Mouse (Mus musculus) MEL (cell line): ENCODE measurements around the gene Spata7. TPM values are rescaled to one million over a fixed set of nuclear protein-coding genes. Genes with fewer than 3 reads are reported as not detected.

ENCODE experiments used
- DNase-seq: peaks from one replicate; pipeline ENCODE4 v3.0.0; 2011; ENCODE audit warnings: low read depth, low spot score
- H3K27ac ChIP-seq: 2 replicates; pipeline ENCODE4 v1.5.1; 2012; ENCODE audit warnings: low read depth, mild to moderate bottlenecking, control low read depth, low read length, moderate library complexity; ENCODE audit not compliant: control insufficient read depth
- H3K27me3 ChIP-seq, 2 experiments: fragments of 150-350 bp in 1 of 2; sonication (generic) in 1 of 2; 2 replicates each; pipeline ENCODE4 v1.6.1; 2012; ENCODE audit warnings: low read length in 2 of 2, mild to moderate bottlenecking in 2 of 2, improper control_type of control experiment in 1 of 2, moderate library complexity in 1 of 2; ENCODE audit not compliant: insufficient read depth in 2 of 2, control insufficient read depth in 1 of 2
- H3K36me3 ChIP-seq, 2 experiments: 2 replicates each; pipeline ENCODE4 v1.6.1; 2012 to 2014; ENCODE audit warnings: low read length in 2 of 2, improper control_type of control experiment in 1 of 2, inconsistent platforms in 1 of 2, mild to moderate bottlenecking in 1 of 2; ENCODE audit not compliant: insufficient read depth in 2 of 2, control insufficient read depth in 1 of 2
- H3K4me1 ChIP-seq, 2 experiments: fragments of 150-350 bp in 1 of 2; sonication (generic) in 1 of 2; 2 replicates each; pipeline ENCODE4 v1.6.1; 2012; ENCODE audit warnings: low read length in 2 of 2, improper control_type of control experiment in 1 of 2, mild to moderate bottlenecking in 1 of 2; ENCODE audit not compliant: insufficient read depth in 2 of 2, control insufficient read depth in 1 of 2
- H3K4me3 ChIP-seq, 2 experiments: fragments of 150-350 bp in 1 of 2; sonication (generic) in 1 of 2; 2 replicates each; pipeline ENCODE4 v1.5.1; 2012; ENCODE audit warnings: low read depth in 2 of 2, low read length in 2 of 2, mild to moderate bottlenecking in 2 of 2, moderate library complexity in 2 of 2, control low read depth in 1 of 2, improper control_type of control experiment in 1 of 2; ENCODE audit not compliant: control insufficient read depth in 1 of 2, insufficient read depth in 1 of 2
- H3K79me2 ChIP-seq: 2 replicates; pipeline ENCODE4 v1.6.1; 2012; ENCODE audit warnings: mild to moderate bottlenecking, low read length, moderate library complexity; ENCODE audit not compliant: control insufficient read depth, poor library complexity, insufficient read depth
- H3K9ac ChIP-seq: 2 replicates; pipeline ENCODE4 v1.6.1; 2012; ENCODE audit warnings: low read depth, mild to moderate bottlenecking, control low read depth, low read length, moderate library complexity; ENCODE audit not compliant: control insufficient read depth, poor library complexity, severe bottlenecking
- H3K9me3 ChIP-seq: fragments of 150-350 bp; sonication (generic); replicated peaks from 2 replicates; pipeline ENCODE4 v1.6.1; 2012; ENCODE audit warnings: mild to moderate bottlenecking, low read length, improper control_type of control experiment, moderate library complexity; ENCODE audit not compliant: insufficient read depth
- CHD2 ChIP-seq: IDR thresholded peaks from 2 replicates; pipeline ENCODE4 v1.6.1; 2011; ENCODE audit warnings: low read length, improper control_type of control experiment
- E2F4 ChIP-seq: IDR thresholded peaks from 2 replicates; pipeline ENCODE4 v1.6.1; 2011; ENCODE audit warnings: low read depth, low read length, improper control_type of control experiment, borderline replicate concordance
- ELF1 ChIP-seq: IDR thresholded peaks from 2 replicates; pipeline ENCODE4 v1.6.1; 2014; ENCODE audit warnings: low read depth, mild to moderate bottlenecking, inconsistent platforms, low read length, improper control_type of control experiment, moderate library complexity
- EP300 ChIP-seq, 2 experiments: IDR thresholded peaks; 2 replicates each; pipeline ENCODE4 v1.6.1; 2011; ENCODE audit warnings: improper control_type of control experiment in 2 of 2, low read length in 2 of 2, low read depth in 1 of 2, mild to moderate bottlenecking in 1 of 2
- ETS1 ChIP-seq: IDR thresholded peaks from 2 replicates; pipeline ENCODE4 v1.6.1; 2012; ENCODE audit warnings: low read depth, mild to moderate bottlenecking, inconsistent platforms, low read length, improper control_type of control experiment, moderate library complexity
- GABPA ChIP-seq: IDR thresholded peaks from 2 replicates; pipeline ENCODE4 v1.6.1; 2012; ENCODE audit warnings: low read depth, mild to moderate bottlenecking, inconsistent platforms, low read length, improper control_type of control experiment, moderate library complexity
- GATA1 ChIP-seq: IDR thresholded peaks from 2 replicates; pipeline ENCODE4 v1.6.1; 2011; ENCODE audit warnings: low read depth, low read length, improper control_type of control experiment
- HCFC1 ChIP-seq: IDR thresholded peaks from 2 replicates; pipeline ENCODE4 v1.6.1; 2012; ENCODE audit warnings: low read depth, mild to moderate bottlenecking, inconsistent platforms, low read length, improper control_type of control experiment, moderate library complexity
- JUND ChIP-seq: IDR thresholded peaks from 2 replicates; pipeline ENCODE4 v1.6.1; 2011; ENCODE audit warnings: low read depth, mild to moderate bottlenecking, improper control_type of control experiment, low read length
- MEF2A ChIP-seq: IDR thresholded peaks from 2 replicates; pipeline ENCODE4 v1.6.1; 2014; ENCODE audit warnings: low read depth, mild to moderate bottlenecking, inconsistent platforms, low read length, improper control_type of control experiment; ENCODE audit not compliant: poor library complexity, insufficient replicate concordance, severe bottlenecking; ENCODE audit errors: extremely low read depth
- MYB ChIP-seq: IDR thresholded peaks from 2 replicates; pipeline ENCODE4 v1.6.1; 2011; ENCODE audit warnings: mild to moderate bottlenecking, low read depth, low read length, improper control_type of control experiment
- MYC ChIP-seq: IDR thresholded peaks from 2 replicates; pipeline ENCODE4 v1.6.1; 2011; ENCODE audit warnings: low read depth, mild to moderate bottlenecking, low read length, improper control_type of control experiment, moderate library complexity
- NELFE ChIP-seq: IDR thresholded peaks from 2 replicates; pipeline ENCODE4 v1.6.1; 2011; ENCODE audit warnings: low read depth, low read length, improper control_type of control experiment
- NRF1 ChIP-seq: IDR thresholded peaks from 2 replicates; pipeline ENCODE4 v1.6.1; 2014; ENCODE audit warnings: low read depth, mild to moderate bottlenecking, inconsistent platforms, low read length, improper control_type of control experiment, moderate library complexity; ENCODE audit not compliant: poor library complexity, insufficient read depth, severe bottlenecking
- POLR2A ChIP-seq, 2 experiments: IDR thresholded peaks; 2 replicates each; pipeline ENCODE4 v1.6.1; 2011 to 2012; ENCODE audit warnings: low read length in 2 of 2, mild to moderate bottlenecking in 2 of 2, control low read depth in 1 of 2, improper control_type of control experiment in 1 of 2, low read depth in 1 of 2, moderate library complexity in 1 of 2; ENCODE audit not compliant: control insufficient read depth in 1 of 2, insufficient read depth in 1 of 2, poor library complexity in 1 of 2
- POLR2AphosphoS5 ChIP-seq: IDR thresholded peaks from 2 replicates; pipeline ENCODE4 v1.6.1; 2012; ENCODE audit warnings: low read depth, borderline replicate concordance, mild to moderate bottlenecking, inconsistent platforms, low read length, moderate library complexity, mixed read lengths
- RAD21 ChIP-seq: IDR thresholded peaks from 2 replicates; pipeline ENCODE4 v1.6.1; 2011; ENCODE audit warnings: mild to moderate bottlenecking, low read depth, low read length, improper control_type of control experiment
- RCOR1 ChIP-seq: IDR thresholded peaks from 2 replicates; pipeline ENCODE4 v1.6.1; 2012; ENCODE audit warnings: low read depth, mild to moderate bottlenecking, inconsistent platforms, low read length, improper control_type of control experiment
- SIN3A ChIP-seq: IDR thresholded peaks from 2 replicates; pipeline ENCODE4 v1.6.1; 2012; ENCODE audit warnings: low read length, improper control_type of control experiment, inconsistent platforms
- TAL1 ChIP-seq: IDR thresholded peaks from 2 replicates; pipeline ENCODE4 v1.6.1; 2012; ENCODE audit warnings: mild to moderate bottlenecking, inconsistent platforms, low read length, moderate library complexity, mixed read lengths
- UBTF ChIP-seq: IDR thresholded peaks from 2 replicates; pipeline ENCODE4 v1.6.1; 2012; ENCODE audit warnings: low read depth, mild to moderate bottlenecking, inconsistent platforms, low read length, improper control_type of control experiment, moderate library complexity, borderline replicate concordance; ENCODE audit not compliant: insufficient read depth
- USF1 ChIP-seq: IDR thresholded peaks from 2 replicates; pipeline ENCODE4 v1.6.1; 2014; ENCODE audit warnings: low read depth, mild to moderate bottlenecking, inconsistent platforms, low read length, improper control_type of control experiment, moderate library complexity
- USF2 ChIP-seq, 2 experiments: IDR thresholded peaks; 2 replicates each; pipeline ENCODE4 v1.6.1; 2011 to 2012; ENCODE audit warnings: improper control_type of control experiment in 2 of 2, low read length in 2 of 2, borderline replicate concordance in 1 of 2, inconsistent platforms in 1 of 2, low read depth in 1 of 2, mild to moderate bottlenecking in 1 of 2; ENCODE audit not compliant: insufficient read depth in 1 of 2
- ZC3H11A ChIP-seq: IDR thresholded peaks from 2 replicates; pipeline ENCODE4 v1.6.1; 2012; ENCODE audit warnings: low read depth, mild to moderate bottlenecking, inconsistent platforms, low read length, improper control_type of control experiment
- ZMIZ1 ChIP-seq: IDR thresholded peaks from 2 replicates; pipeline ENCODE4 v1.6.1; 2012; ENCODE audit warnings: low read depth, mild to moderate bottlenecking, inconsistent platforms, low read length, improper control_type of control experiment, moderate library complexity
- ZNF384 ChIP-seq: IDR thresholded peaks from 2 replicates; pipeline ENCODE4 v1.6.1; 2012; ENCODE audit warnings: low read depth, mild to moderate bottlenecking, inconsistent platforms, low read length, improper control_type of control experiment
- polyA plus RNA-seq, 2 experiments: library from polyadenylated mRNA; stranded (reverse) in 1 of 2; unstranded in 1 of 2; fragments of >175 nt in 1 of 2; fragments of >200 nt in 1 of 2; gene quantifications; 2 replicates each; pipeline versions ENCODE4 v1.2.1 to v1.2.4; 2012; ENCODE audit warnings: low replicate concordance in 2 of 2, low read depth in 1 of 2; ENCODE audit not compliant: insufficient read length in 2 of 2, insufficient read depth in 1 of 2, missing spikeins in 1 of 2
- total RNA-seq: library from RNA; depleted of rRNA; stranded (reverse); fragments of 300-350 nt; gene quantifications from 2 replicates; pipeline ENCODE4 v1.2.3, GENCODE M21; 2012

Gene Spata7
- total and polyA plus RNA-seq, 3 experiments, result 4.0 to 5.5 TPM; not detected in 1

DNA sequence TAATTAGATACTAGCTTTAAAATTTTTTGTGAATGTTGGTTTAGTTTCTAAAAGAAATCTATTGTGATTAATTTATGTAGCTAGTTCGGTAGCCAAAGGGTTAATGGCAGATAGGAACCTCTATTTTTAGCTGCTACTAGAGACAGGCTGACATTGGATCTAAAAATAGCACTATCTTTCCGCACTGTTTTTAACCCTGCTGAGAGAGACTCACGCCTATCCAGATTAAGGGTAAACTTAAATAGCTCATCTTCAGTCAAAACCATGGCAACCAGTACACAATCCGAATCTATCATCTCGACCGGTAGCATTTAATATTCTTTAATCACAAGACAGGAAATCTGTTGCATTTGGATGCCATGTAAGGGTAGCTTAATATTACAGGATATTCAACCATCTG, 25.8 kb upstream of the Spata7 start:
- no peak for DNase-seq
- no peaks in the 10 kb centered on the region for H3K79me2 ChIP-seq
- H3K27me3 ChIP-seq, result no peaks in the 10 kb centered on the region
- no peaks in the 10 kb centered on the region for H3K9me3 ChIP-seq
- no peaks in the 10 kb centered on the region for H3K36me3 ChIP-seq
- H3K27ac ChIP-seq, result no peak overlapping the region
- TF ChIP-seq NELFE (no peak), USF2 (IDR thresholded peaks at IDR 0.05; ENCODE audit: borderline replicate concordance in 1 of 2, insufficient read depth in 1 of 2, low read depth in 1 of 2, low read length in 2 of 2) (no peak), UBTF (no peak), MEF2A (no peak), MYB (no peak), SIN3A (no peak), ZMIZ1 (no peak), POLR2A (IDR thresholded peaks at IDR 0.05; ENCODE audit: control insufficient read depth in 1 of 2, insufficient read depth in 1 of 2, low read depth in 1 of 2, low read length in 2 of 2, poor library complexity in 1 of 2) (no peak), MYC (no peak), ETS1 (no peak), NRF1 (no peak), HCFC1 (no peak), GABPA (no peak), EP300 (IDR thresholded peaks at IDR 0.05; ENCODE audit: low read depth in 1 of 2, low read length in 2 of 2) (no peak)
- no peak overlapping the region for H3K4me3 ChIP-seq
- H3K4me1 ChIP-seq, result no peaks in the 10 kb centered on the region
- H3K9ac ChIP-seq, result no peak overlapping the region

DNA sequence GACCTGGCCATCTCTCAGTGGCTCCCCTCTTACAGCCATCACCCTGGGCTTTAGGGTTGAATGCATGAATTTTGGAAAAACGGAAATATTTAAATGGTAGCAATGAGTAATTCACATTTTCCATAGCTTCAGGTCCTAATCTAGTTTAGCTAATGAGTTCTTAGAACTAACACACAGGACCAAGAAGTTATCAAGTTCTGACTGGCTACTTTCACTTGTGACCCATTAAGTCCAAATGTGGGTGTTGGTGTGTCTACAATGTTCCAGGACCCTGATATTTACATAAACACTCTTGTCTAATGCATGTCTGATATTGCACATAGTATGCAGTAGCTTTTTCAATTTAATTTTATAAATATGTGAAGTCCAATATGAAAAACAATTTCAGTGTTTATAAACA, 22.7 kb upstream of the Spata7 start:
- Histone ChIP-seq H3K79me2 (no peaks in the 10 kb centered on the region), H3K27me3 (no peaks in the 10 kb centered on the region), H3K27ac (no peak overlapping the region), H3K9ac (no peak overlapping the region), H3K36me3 (no peaks in the 10 kb centered on the region), H3K4me1 (no peaks in the 10 kb centered on the region), H3K4me3 (no peak overlapping the region), H3K9me3 (no peaks in the 10 kb centered on the region)
- no peak for TF ChIP-seq MEF2A
- TF ChIP-seq HCFC1, result no peak
- no peak for TF ChIP-seq ELF1
- no peak for TF ChIP-seq ZC3H11A
- no peak for TF ChIP-seq RAD21
- no peak for TF ChIP-seq GATA1
- TF ChIP-seq RCOR1, result no peak
- TF ChIP-seq POLR2A (IDR thresholded peaks at IDR 0.05; ENCODE audit: control insufficient read depth in 1 of 2, insufficient read depth in 1 of 2, low read depth in 1 of 2, low read length in 2 of 2, poor library complexity in 1 of 2), result no peak
- no peak for TF ChIP-seq POLR2AphosphoS5
- no peak for TF ChIP-seq JUND
- TF ChIP-seq ZNF384, result no peak
- no peak for TF ChIP-seq UBTF
- TF ChIP-seq CHD2, result no peak
- no peak for TF ChIP-seq USF1
- no peak for TF ChIP-seq MYC
- no peak for TF ChIP-seq TAL1
- TF ChIP-seq NRF1, result no peak
- no peak for TF ChIP-seq E2F4
- TF ChIP-seq USF2 (IDR thresholded peaks at IDR 0.05; ENCODE audit: borderline replicate concordance in 1 of 2, insufficient read depth in 1 of 2, low read depth in 1 of 2, low read length in 2 of 2), result no peak
- no peak for DNase-seq
